Mouse (Mus musculus): ENCODE measurements at regions not wholly inside any gene's neighbourhood (a gene's known extent, or its start where the extent isn't known, plus 50 kb on each side); places are given as distances from the start of the nearest gene placed in this dataset.

GRCm38 (mm10) chr13:91306545-91306944 lies 82.8 kb upstream of the Atg10 start:
- TF ChIP-seq POLR2A (IDR thresholded peaks at IDR 0.05; ENCODE audit: control insufficient read depth, low read depth, low read length) (no peak), CTCF (IDR thresholded peaks at IDR 0.05; ENCODE audit: control insufficient read depth, insufficient read depth, insufficient replicate concordance, low read depth, low read length) (no peak)

All from testis, adult 2 months (tissue).